Mouse (Mus musculus) spleen, adult 2 months (tissue): Measurements from ENCODE around the gene Slc17a5.
"Not testable (repeated sequence)": the region's sequence is repeated elsewhere in the genome, so short reads cannot be mapped to it uniquely, and the experiment has no call there.

Source experiments
- CTCF ChIP-seq: fragments of 200-500 bp; IDR thresholded peaks from 2 replicates; pipeline ENCODE4 v1.5.1; 2011; ENCODE audit warnings: mild to moderate bottlenecking, inconsistent platforms; ENCODE audit not compliant: insufficient read depth, insufficient read length, insufficient replicate concordance; ENCODE audit errors: extremely low read depth
- POLR2A ChIP-seq: fragments of 200-500 bp; IDR thresholded peaks from 2 replicates; pipeline ENCODE4 v1.6.1; 2011; ENCODE audit warnings: low read depth, low read length, inconsistent platforms

- not testable (repeated sequence) for TF ChIP-seq CTCF, POLR2A
Measured at GRCm38 (mm10) chr9:78517237-78517636, 70.6 kb downstream of the Slc17a5 start.
